Mouse (Mus musculus) lung, postnatal 10 days (tissue): ENCODE data around the gene Zfp808.
"Not testable (repeated sequence)": the region's sequence is repeated elsewhere in the genome, so short reads cannot be mapped to it uniquely, and the experiment has no call there.

ENCODE experiments used
- DNase-seq: peaks from one replicate; pipeline ENCODE4 v3.0.0; 2021

Zfp808 gene

DNA sequence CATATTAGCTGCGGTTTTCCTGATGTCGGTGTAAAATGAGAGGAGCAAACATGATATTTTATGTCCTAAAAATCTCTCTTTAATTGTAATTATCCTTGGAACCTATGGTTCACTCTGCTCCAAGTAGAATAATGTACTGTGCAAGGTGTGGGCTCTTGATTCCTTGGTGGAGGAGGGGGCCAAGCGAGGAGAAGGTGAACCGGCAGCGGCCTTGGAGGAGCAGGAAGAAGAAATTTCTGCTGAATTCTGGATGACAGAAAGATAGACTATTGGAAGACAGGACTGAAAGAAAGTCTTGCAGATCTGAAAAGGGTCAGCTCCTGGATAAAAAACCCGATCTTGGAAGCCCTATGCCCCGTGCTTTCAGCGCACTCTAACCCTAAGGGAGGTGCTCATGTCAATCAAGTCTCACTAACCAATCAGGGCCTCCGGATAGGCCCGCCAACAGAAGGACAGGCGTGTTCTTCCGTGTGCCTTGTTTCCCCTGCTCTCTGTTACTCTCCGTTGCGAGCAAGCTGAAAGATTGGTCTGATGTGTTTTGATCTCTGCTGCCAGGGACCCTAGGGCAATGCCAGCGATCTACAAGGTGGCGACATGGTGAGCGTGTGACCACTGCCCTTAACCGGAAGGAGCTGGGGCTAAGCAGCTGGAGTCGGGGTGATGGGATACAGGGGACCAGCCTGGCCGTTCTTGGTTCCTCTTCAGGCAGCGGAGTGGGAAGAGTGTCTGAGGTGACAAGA, at the start of gene Zfp808:
Gene Zfp808 (plus strand): TSS at position 455 of the 740 bp plus-strand sequence.
- DNase-seq, result peak; percentile 47

DNA sequence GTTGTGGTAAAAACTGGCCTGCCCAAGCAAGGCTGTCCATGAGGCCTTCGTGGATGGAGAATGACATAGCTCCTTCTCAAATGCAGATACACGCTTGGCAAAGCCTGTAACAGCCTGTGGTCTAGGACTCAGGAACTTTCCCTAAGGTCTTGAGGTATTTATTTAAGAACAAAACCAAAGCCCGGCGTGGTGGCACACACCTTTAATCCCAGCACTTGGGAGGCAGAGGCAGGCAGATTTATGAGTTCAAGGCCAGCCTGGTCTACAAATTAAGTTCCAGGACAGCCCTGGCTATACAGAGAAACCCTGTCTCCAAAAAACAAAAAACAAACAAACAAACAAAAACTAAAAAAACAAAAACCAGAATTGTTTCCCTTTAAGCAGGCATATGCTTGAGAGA, 30.9 kb upstream of the Zfp808 start:
- not testable (repeated sequence) for DNase-seq

DNA sequence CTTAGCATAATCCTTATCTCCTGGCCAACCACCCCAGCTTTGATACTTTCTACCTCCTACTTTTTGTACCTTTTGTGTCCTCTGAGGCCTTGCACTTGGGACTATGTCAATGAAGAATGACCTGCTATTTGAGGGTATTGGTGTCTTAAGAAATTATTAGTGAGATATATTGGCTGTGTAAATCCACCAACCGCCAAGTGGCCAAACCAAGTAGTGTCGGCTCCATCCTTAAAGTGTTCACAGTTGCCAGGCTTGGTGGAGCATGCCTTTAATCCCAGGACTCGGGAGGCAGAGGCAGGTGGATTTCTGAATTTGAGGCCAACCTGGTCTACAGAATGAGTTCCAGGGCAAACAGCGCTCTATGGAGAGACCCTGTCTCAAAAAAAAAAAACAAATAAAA, 30.2 kb upstream of the Zfp808 start:
- not testable (repeated sequence) for DNase-seq

DNA sequence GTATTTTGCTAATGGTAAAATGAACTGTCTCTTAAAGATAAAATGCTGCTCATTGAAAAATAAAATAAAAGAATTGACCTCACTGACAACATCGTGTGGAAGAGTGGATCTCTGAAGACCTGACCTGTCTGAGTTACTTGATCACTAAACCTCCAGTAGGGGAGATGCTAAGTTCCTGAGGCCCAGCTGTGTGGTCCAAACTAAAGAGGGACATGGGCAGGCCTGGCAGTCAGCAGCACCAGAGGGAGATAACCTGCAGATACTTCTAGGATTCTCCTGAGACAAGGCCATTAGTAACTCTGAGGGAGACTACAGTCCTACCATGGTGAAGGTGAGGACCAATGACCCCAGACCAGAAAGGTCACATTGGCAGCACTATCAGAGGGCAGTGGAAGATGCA, 27.3 kb upstream of the Zfp808 start:
- DNase-seq, result not testable (repeated sequence)

DNA sequence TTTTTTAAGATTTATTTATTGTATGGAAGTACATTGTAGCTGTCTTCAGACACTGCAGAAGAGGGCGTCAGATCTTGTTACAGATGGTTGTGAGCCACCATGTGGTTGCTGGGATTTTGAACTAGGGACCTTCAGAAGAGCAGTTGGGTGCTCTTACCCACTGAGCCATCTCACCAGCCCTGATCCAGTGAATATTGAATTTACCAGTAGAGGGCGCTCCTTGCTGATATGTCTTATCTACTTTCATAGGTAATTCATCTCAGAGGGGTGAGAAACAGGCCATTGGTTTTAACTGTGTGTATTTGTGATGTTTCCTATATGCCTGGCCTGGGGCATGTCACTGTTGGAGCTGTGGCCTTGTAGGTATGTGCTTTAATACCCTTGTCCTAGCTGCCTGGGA, 13.8 kb upstream of the Zfp808 start:
- DNase-seq, result not testable (repeated sequence)

DNA sequence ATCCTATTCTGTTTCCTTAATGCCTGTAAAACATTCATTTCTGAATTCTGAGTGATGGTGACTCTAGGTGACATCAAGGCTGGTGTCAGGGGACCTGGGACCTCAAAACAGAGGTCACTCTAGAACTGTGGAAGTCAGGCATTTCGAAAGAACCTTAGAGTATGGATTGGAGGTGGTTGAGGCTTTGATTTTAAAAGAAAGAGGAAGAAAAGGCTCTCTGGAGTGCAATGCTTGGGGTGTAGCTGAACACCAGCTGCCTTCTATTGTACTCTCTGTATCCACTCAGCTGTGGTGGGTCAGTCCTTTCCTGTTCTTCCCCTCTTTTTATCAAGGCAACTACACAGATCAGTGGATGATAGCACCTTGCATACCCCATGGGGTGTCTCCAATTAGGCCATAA, 8.1 kb upstream of the Zfp808 start:
- DNase-seq, result not testable (repeated sequence)

DNA sequence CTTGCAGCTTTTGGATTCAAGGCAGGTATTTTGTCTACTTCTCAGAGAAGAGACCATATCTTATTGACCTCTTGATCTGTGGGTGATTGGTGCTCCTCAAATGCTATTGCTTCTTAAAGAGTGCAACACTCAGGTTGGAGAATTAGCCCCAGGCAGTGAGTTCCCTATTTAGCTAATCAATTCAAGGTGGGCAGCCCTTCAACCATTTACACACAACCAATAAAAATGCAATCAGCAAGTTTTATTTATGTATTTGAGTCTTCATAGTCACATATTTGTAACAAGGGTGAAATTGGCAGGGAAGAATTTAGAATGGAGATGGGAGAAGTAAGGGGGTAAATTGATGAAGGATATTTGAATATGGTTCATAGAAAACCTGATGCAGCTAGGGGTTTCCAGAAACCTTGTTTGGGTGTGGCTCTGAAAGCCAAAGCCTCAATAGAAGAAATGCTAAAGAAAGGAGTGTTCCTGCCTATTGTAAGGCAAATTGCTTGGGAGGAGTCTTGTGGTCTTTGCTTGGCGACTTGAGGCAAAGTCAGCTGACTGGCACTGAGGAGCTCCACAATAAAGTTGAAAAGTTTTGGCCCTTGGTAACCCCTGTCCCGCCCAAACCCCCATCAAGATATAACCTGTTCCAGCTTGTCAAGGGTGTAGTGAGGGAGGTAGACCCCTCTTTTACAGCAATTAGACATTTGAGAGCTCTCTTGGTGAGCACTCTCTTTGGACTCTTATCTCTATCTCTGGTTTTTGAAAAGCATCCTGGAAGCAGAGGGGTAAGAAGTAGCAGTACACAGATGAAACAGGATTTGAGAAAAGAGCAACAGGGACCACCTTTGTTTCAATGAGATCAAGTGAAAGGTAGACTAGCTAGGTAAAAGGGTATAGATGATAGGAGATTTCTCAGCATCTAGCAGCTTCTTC, 52.4 kb downstream of the Zfp808 start:
- DNase-seq, result not testable (repeated sequence)

DNA sequence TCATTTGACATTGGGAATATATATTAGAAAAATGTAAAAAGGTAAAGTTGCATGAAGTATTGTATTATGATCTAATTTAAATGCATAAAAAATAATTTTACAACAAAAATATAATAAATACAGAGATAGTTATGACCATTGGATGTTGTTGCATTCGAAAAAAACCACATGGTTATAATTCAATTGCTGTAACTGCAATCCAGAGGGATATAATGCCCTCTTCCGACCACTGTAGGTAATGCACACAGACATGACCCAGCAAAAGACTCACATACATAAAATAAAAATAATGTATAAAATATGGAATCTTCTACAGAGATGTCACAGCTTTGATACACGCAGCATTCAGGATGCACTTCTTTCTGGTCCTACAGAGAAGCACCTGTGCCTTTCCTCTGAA, 115.6 kb downstream of the Zfp808 start:
- no peak for DNase-seq

DNA sequence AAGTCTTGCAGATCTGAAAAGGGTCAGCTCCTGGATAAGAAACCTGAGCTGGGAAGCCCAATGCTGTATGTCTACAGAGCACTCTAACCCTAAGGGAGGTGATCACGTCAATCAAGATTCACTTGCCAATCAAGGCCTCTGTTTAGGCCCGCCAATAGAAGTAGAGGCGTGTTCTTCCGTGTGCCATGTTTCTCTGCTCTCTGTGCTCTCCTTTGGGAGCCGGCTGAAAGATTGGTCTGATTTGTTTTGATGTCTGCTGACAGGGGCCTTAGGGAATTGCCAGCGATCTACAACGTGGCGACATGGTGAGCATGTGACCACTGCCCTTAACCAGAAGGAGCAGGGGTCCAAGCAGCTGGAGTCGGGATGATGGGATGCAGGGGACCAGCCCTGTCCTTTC, 125.5 kb downstream of the Zfp808 start:
- DNase-seq, result not testable (repeated sequence)

DNA sequence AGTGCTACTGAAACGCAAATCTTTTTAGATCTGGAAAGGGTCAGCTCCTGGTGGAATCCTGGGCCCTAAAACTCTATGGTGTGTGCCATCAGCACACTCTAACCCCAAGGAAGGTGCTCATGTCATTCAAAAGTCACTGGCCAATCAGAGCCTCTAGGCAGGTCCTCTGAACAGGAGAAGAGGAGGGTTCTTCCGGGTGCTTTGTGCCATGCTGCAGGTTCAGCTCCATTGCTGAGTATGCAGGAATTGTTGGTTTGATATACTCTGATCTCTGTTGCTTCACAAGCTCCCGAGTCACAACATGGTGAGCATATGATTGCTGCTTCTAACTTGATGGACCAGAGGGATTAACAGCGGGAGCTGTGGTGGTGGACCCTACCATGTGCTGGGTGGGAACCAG, 133.7 kb downstream of the Zfp808 start:
- no peak for DNase-seq
